Mouse (Mus musculus) embryo, embryonic 9.5 days (tissue): ENCODE data around the gene Pum1.
"Not testable (repeated sequence)": the region's sequence is repeated elsewhere in the genome, so short reads cannot be mapped to it uniquely, and the experiment has no call there.

Experiments used
- DNase-seq: peaks from one replicate; pipeline ENCODE4 v3.0.0-alpha.2; 2017; ENCODE audit errors: extremely low spot score

The Pum1 gene

GRCm38 (mm10) chr4:130668541-130668940, 5.4 kb downstream of the Pum1 start:
- no peak for DNase-seq

GRCm38 (mm10) chr4:130668991-130669390, 5.9 kb downstream of the Pum1 start:
- DNase-seq: no peak

DNA sequence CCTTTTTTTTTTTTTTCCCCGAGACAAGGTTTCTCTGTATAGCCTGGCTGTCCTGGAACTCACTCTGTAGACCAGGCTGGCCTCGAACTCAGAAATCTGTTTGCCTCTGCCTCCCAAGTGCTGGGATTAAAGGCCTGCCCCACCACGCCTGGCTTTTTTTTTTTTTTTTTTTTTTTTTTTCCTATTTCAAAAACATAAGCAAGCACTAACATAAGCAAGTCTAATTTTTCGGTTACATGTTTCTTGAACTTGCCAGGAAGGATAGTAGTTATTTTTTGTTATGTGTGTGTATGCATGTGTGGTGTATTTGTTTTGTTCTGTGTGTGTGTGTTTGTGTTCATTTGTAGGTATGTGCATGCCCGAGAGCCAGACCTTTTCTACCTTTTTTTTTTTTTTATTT, 6.9 kb downstream of the Pum1 start:
- DNase-seq: not testable (repeated sequence)

GRCm38 (mm10) chr4:130671079-130671845, 8.1 kb downstream of the Pum1 start:
- DNase-seq: no peak

- DNase-seq: no peak
Measured at GRCm38 (mm10) chr4:130672161-130672560, 9.0 kb downstream of the Pum1 start.

GRCm38 (mm10) chr4:130676746-130677145, 13.6 kb downstream of the Pum1 start:
- DNase-seq: no peak

- no peak for DNase-seq
Measured at GRCm38 (mm10) chr4:130678149-130678548, 15.0 kb downstream of the Pum1 start.

DNA sequence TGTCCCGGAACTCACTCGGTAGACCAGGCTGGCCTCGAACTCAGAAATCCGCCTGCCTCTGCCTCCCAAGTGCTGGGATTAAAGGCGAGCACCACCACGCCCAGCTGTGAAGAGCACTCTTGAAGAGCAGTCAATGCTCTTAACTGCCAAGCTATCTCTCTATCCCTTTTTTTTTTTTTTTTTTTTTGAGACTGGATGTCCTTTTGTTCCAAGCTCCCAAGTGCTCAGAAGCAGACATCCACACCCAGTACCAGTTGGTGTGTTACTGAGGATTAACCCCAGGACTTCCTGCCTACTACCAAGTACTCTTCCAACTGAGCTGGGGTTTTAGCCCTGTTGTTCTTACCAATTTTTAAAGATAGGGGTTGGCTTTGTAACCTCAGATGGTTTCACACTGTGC, 17.6 kb downstream of the Pum1 start:
- DNase-seq: no peak

DNA sequence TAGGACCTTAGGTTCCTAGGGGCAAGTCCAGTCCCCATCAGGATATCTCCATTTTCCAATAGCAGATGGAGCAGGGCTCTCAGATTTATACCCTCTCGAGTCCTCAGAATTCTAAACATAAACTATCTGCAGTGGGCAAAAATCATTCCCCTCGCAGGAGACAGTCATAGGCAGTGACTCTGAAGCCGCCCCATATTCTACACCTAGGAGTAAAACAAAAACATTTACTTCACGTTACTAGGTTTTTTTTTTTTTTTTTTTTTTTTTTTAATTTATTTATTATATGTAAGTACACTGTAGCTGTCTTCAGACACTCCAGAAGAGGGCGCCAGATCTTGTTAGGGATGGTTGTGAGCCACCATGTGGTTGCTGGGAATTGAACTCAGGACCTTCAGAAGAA, 19.9 kb downstream of the Pum1 start:
- not testable (repeated sequence) for DNase-seq

- DNase-seq: no peak
Measured at GRCm38 (mm10) chr4:130693936-130694335, 30.8 kb downstream of the Pum1 start.

GRCm38 (mm10) chr4:130694982-130695381, 31.9 kb downstream of the Pum1 start:
- DNase-seq: no peak

GRCm38 (mm10) chr4:130701061-130701460, 37.9 kb downstream of the Pum1 start:
- DNase-seq: no peak

DNA sequence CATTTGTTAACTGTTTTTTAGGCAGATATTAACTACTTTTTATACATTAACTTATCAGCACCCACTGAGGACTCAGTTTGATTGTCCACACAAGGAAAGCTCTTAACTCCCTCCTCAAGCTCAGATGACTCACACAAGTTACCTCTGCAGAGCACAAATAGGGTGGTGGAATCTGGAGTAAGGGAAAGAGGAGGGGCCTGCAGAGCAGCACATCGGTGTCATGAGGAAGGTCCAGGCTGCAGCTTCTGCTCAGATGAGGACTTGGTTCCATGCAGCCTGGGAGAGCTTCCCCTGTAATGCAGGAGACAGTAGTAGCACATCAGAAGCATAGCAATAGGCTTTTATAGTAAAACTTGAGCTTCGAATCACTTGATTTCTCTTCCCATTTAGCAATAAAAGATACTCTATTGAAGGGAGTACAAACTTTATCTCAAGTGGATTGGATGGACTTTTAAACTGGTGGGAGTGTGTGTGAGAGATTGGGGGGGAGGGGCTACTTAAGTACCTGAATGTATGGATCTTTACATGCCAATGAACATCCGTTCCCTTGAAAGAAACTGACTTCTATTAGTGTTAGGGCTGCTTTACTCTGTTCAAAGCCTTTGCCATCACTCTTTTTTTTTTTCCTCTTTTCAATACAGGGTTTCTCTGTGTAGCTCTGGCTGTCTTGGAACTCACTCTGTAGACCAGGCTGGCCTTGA, 39.9 kb downstream of the Pum1 start:
- DNase-seq: no peak

DNA sequence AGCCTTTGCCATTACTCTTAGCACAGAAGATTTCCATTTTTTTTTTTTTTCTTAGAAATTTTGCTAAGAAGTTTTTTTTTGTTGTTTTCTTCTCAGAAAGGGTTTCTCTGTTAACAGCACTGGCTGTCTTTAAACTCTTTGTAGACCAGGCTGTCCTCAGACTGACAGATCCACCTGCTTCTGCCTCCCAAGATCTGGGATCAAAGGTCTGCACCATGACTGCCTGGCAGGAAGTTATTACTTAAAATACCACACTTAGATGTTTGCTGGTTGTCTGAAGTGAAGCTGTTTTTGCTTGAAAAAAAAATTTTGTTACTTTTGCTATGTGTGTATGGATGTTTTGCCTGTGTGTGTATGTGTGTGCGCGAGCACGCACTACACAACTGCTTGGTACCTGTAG, 40.5 kb downstream of the Pum1 start:
- no peak for DNase-seq

GRCm38 (mm10) chr4:130704615-130705014, 41.5 kb downstream of the Pum1 start:
- DNase-seq: no peak

DNA sequence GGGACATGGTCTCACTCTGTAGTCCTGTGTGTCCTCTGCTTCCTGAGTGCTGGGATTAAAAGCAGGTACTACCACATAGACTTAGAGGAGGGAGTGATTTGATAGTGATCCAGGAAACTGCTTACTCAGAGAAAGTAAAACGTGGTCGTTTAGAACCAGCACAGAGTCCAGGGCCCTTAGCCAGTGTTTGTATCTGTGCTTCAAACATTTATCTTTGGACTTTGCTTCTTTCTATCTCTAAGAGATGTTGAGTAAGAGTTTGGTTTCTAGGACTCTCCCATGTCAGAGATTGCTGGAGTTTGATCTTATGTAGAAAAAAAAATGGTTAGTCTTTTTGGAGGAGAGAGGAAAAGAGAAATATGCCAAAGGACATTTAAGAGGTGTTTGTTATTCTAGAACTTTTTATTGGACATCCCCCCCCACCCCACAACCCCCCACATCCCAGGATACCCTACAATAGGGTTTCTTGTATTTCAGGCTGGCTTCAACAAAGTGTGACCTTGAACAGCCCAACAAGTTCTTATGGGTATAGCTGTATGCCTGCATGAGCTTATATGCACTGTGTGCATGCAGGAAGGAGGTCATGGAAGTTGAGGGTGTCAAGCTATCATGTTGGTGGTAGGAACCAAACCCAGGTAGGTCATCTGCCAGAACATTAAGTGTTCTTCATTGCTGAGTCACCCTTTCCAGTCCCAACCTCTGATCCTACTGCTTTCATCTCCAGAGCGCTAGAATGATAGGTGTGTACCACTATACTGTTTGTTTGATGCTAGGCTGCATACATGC, 43.3 kb downstream of the Pum1 start:
- DNase-seq: no peak

GRCm38 (mm10) chr4:130711353-130711848, 48.3 kb downstream of the Pum1 start:
- DNase-seq: no peak

DNA sequence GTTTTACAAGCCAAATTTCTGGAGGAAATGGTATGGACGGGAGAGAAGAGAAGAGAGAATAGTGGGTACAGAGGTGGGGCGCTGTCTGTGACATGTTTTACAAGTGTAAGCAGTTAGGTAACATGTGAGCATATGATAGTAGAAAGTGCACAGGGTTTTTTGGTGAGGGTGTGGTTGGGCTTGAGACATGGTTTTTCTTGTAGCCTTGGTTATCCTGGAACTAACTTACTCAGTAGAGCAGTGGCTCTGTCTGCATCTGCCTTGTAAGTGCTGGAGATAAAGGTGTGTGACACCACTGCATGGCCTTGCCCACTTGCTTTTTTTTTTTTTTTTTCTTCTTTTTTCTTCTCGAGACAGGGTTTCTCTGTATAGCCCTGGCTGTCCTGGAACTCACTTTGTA, 49.2 kb downstream of the Pum1 start:
- no peak for DNase-seq

- no peak for DNase-seq
Measured at GRCm38 (mm10) chr4:130713430-130713829, 50.3 kb downstream of the Pum1 start.

GRCm38 (mm10) chr4:130715126-130715525, 52.0 kb downstream of the Pum1 start:
- no peak for DNase-seq

- DNase-seq: no peak
Measured at GRCm38 (mm10) chr4:130715623-130716022, 52.5 kb downstream of the Pum1 start.

GRCm38 (mm10) chr4:130719348-130719747, 56.2 kb downstream of the Pum1 start:
- DNase-seq: no peak
